Mouse (Mus musculus) liver, adult (tissue): ENCODE data around the gene Ttc39b.

Experiments
- GATA4 ChIP-seq: IDR thresholded peaks from 2 replicates; pipeline ENCODE4 v1.6.1; 2014; ENCODE audit warnings: mild to moderate bottlenecking, low read length; ENCODE audit not compliant: insufficient replicate concordance

The Ttc39b gene

DNA sequence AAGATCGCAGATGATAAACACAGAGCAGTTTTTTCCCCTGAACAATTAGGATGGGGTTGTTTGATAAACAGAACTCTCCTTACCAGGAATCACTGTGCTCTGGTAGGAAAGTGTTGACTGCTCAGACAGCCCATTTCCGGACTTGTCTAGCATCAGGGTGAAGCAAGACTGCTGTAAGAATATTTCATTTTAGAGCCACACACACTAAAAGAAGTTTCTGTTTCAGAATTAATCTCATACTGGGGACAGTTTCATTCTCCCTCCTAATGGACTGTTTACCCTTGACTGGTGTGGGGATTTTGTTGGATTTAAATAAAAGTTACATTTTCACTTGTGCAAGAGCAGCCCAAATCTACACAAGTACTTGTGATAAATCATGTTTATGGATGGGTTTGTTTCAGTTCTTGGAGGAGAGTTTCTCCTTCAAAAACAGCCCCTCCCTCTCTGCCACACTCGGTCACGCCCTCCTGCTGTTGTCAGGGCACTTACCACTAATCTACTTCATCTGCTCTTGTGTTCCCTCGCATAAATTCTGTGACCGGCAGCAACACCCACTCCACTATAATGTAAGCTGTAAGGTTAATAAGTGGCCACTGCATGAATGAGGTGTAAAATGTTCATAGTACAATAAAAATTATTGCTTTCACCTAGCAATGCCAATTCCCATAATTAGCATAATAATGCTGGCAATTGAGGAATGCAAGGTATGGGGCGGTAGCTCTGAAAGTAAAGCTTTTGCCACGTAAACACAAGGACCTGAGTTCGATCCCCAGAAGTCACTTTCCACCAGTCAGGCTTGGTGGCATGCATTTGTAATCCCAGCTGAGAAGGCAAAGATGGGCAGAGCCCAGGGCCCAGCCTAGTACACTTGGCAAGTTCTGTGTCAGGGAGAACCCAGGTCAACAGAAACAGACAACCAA lies 4.2 kb upstream of the Ttc39b start:
- no peak for TF ChIP-seq GATA4

DNA sequence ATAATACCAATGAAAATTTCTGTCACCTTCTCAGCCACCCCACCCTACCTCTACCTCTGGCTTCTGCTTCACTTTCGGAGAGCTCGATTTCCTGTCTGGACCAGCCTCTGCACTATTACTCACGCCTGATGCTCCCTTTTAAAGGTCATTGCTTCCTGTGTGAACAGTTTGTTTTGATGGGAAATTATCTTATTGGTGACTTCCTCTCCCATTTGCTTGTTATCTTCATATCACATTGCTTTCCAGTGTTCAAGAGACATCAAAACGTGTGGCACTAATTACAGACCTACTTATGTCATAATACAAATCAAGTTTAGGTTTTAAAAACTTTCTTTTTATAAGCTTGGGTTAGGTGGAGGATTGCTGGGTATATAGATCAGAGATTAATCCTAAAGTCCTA lies 3.5 kb upstream of the Ttc39b start:
- no peak for TF ChIP-seq GATA4

DNA sequence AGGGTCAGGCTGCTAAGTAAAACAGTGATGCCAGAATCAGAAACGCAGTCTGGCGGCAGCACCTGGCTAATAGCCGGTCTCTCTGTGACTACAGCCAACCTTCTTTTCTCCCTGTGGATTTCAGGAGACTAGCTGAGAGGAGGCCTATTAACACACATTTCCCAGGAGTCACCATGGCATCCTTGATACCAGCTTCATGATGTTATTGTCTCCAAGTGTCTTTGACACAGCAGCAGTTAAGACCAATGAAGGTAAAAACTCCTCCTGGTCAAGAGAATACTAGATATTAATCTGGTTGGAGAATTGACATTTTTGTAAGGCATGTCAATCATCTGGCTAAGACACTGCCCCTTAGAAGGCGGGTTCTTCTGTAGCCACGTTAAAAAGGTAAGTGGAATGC lies 1.3 kb upstream of the Ttc39b start:
- no peak for TF ChIP-seq GATA4

DNA sequence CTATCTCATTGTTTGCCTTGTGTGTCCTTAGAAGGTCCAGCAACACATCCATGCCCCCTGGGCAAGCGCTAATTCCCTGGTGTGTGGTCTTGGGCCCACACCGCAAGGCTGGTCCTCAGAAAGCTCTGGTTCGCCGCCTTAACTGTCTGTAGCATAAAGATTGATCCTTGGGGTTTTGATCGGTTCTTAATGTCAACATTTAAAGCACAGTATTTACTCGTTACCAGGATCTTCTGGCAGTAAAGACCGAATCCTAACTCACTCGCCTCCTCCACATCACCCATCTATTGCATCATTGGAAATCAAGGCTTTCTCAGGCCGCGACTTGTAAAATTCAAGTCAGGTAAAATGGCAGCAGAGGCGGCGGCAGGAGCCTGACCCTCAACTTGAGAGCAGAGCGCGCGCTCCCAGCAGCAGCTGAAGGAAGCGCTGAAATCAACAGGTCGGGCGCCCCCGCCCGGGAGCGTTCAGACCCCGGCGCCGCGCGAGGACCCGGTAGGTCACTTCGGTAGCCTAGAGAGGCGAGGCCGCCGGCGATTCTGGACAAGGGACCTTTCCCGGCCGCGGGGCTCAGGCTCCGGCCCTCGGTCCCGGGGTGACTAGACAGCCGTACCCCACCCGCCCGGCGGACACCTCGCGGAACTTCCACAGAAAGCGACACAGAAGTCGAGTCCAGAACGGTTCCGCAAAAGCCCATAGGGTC lies 703 bp downstream of the Ttc39b start:
- TF ChIP-seq GATA4 = no peak

DNA sequence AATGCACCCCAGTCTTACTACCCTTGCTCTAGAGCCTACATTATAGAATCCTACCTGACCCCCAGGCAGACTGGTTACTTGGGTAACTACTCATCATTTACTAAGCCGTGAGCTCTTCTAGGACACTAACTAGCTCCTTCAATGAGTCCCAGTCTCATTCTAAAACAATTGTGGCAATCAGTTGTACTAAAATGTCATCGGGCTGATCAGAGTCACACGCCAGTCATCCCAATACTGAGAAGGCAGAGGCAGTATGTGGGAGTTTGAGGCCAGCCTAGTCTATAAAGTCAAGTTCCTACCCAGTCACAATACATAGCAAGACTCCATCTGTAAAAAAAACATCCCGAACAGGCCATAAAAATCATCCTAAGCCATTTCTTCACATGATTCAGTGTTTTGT lies 4.3 kb downstream of the Ttc39b start:
- no peak for TF ChIP-seq GATA4

DNA sequence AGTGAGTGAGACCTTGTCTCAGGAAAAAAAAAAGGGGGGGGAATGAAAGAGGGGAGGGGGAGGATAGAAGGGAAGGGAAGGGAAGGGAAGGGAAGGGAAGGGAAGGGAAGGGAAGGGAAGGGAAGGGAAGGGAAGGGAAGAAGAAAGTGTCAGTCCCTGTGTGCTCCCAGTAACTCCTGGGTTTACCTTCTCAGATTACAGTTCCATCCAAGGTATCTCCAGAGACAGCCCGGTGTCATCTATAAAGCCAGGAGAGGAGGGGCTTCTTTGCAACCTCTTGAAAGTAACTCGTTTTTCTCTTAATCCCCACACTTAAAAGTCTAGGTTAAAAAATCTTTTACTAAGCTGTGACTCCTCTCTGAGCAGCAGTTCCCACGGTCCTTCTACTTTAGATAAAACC lies 5.3 kb downstream of the Ttc39b start:
- no peak for TF ChIP-seq GATA4

DNA sequence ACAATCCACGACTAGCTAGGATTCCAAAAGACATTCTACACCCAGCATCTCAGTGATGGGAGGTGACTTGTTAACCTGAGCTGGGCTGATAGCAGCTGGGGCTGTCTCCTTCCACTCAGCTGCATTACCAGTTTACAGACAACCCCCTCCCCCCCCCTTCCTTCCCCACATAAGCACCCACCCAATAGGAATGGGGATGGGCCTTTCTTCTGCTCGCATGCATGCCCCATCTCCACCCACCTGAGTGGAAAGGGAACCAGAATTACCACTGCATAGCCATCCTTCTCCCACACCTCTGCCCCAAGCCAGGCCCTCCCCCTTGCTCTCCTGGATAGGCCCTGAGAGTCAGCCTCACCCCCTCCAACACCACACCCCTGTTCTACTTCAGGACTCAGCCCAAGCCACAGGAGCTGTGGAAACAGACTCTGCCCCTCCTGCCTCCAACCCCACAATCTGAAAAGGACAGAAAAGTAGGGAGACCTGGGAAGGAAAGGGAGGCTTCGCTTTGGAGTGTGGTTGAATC lies 6.2 kb downstream of the Ttc39b start:
- TF ChIP-seq GATA4 = no peak

DNA sequence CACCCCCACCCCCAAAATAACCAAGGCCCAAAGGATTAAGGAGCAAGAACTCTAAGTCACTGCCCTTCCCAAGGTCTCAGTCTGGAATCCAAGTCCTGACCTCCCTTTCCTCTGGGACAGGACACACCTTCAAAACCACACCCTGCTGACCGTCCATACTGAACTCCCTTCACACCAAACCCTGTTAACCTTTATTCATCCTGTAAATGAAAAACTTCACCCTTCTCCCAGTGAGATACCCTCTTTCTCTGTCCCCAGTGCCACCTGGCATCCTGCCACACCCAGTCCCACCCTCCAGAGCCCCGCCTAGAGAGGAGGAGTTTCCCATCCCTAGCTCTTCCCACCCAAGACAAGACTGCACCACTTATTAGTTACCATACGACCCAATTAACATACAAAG lies 7.3 kb downstream of the Ttc39b start:
- no peak for TF ChIP-seq GATA4

DNA sequence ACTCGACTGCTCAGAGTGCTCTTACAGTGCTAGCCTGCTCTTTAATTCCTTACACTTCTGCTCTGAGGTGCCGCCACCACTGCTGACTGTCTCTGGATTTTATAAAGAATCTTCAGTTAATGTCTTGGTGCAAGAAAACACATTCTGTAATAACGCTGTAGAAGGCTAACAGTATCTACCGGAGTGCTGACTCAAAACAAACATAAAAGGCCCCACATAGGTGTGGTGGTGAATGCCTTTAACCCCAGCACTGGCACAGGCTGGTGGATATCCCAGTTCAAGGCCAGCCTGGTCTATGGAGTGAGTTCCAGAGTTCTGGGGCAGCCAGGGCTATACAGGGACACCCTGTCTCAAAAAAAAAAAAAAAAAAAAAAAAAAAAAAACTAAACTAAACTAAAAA lies 8.1 kb downstream of the Ttc39b start:
- TF ChIP-seq GATA4 = no peak

DNA sequence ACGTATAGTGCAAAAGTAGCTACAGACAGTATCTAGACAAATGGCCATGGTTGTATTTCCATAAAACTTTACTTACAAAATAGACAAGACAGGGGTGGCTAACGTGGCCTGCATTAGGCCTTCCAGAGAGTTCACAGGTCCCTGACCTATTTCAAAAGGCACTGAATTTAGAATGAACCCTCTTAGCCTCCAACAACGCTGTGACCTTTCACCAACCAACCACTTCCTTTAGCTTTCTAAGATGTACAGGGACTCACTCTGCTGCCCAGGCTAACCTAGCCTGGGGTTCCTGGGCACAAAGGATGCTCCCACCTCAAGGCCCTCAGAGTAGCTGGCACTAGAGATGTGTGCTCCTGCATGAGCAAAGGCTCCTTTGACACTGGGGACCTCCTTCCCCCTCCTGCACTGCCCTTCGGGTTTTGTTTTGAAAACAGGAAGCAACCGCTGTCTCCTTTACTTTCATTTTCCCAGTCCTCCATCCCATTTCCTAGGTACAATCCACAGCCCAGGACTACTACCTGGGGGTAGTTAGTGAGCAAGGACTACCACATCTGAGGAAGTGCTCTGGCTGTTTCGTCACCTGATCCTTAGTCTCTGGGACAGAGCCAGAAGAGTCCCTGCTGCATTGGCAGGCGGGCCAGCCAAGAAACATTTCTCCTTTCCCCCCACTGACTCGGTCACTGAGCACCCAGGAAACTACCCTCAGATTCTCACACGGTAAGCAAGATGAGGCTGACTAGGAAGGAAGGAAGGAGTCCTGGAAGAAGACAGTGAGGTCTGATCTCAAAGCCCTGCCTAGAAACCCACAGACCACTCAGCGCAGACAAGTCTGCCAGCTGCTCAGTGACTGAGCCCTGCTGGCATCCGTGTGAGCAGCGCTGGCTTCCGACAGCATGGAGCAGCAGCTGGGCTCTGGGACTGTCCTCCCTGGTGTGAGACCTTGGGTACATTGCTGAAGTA lies 8.9 kb downstream of the Ttc39b start:
- no peak for TF ChIP-seq GATA4

DNA sequence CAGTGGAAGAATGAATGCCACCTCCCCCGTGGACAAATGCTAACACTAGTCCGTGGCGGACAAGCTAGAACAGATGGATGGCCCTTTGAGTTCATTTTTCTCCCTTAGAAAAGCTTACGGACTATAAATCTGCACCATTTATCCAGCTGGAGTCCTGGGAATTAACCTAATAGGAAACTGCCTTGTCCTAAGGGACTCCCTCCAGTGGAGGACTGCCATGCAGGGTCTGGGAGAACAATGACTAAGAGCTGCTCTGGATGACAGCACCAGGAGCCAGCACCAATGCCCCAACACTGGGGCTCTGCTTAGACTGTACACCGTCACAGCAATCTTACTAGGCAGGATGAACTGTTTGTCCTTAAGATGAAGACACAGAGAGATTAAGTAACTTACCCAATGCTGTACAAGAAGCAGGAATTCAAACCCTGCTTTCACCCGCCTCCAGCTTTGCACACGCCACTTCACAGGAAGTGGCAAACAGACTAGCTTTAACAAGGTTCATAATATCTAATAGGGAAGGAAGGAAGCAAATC lies 9.7 kb downstream of the Ttc39b start:
- TF ChIP-seq GATA4 = no peak

DNA sequence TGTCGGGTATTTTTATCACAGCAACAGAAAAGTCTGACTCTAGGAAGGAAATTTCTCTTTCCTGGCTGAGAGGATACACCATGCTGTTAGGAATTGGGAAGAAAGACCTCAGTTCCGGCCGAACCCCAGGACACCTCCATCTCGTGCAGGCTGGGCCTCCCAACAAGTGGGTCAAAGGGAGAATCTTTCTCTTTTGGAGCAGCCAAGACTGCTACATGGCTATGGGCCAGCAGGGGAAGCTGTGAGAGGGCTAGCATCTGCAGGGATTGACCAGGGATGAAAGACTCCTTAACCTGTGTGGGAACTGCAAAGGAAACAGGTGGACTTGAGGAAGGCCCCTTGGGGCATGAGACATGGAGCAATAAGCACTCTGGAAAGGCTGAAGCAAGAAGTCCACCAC lies 11.7 kb downstream of the Ttc39b start:
- TF ChIP-seq GATA4 = no peak

DNA sequence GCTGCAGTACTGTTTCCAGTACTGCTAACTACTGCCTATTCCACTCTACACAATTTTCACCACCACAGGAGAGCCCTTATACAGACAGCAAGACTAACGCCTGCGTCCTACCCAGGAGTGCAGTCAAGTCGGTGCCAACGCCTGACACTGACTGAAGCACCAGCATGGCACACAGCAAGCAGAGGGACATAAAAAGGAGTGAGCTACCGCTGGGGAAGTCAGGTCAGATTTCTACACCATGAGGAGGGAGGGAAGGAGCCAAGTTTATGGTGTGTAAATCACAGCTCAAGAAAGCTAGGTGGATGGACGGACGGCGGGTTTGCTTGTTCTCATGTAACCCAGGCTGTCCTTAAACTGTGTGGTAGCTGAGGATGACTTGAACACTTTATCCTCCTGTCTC lies 12.6 kb downstream of the Ttc39b start:
- TF ChIP-seq GATA4 = no peak

DNA sequence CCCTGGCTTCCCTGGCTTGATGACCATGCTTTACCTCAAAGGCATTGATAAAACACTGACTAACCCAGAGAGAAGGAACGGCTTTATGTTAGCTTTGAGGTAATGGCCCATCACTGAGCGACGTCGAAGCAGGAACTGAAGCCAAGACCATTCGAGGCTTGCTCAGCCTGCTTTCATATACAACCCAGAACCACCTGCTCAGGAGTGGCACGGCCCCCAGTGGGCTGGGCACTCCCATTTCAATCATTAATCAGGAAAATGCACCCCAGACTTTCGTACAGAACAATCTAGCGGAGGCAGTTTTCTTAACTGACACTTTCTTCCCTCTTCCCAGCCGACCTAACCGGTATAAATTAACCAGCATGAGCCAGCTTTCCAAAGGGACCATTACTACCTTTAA lies 13.1 kb downstream of the Ttc39b start:
- no peak for TF ChIP-seq GATA4

DNA sequence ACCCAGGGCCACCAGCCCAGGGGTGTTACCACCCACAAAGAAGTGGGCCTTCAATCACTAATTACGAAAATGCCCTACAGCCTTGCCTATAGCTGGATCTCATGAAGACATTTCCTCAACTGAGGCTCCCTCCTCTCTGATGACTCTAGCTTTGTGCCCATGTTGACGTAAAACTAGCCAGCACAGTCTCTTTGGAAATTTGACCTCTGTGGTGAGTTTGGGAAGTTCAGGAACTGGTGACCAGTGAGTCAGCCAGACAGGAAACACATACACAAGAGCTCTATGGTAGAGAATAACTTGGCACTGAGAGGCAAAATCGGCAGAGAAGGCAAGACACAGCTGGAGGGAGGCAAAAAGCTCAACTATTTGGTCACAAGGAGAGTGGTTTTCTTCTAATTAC lies 15.1 kb downstream of the Ttc39b start:
- TF ChIP-seq GATA4 = no peak
